Mouse (Mus musculus) kidney, postnatal 10 days (tissue): ENCODE data around the gene Tnpo3.
A peak's percentile ranks its signal among the peaks of the same experiment; 100 is the strongest.
"Not testable (repeated sequence)": the region's sequence is repeated elsewhere in the genome, so short reads cannot be mapped to it uniquely, and the experiment has no call there.

Experiments used
- DNase-seq: peaks from one replicate; pipeline ENCODE4 v3.0.0; 2021; ENCODE audit warnings: mixed read lengths

Gene Tnpo3

GRCm38 (mm10) chr6:29620840-29621543, 11.3 kb upstream of the Tnpo3 start:
- no peak for DNase-seq

GRCm38 (mm10) chr6:29620176-29620575, 10.5 kb upstream of the Tnpo3 start:
- peak; percentile 10 for DNase-seq

DNA sequence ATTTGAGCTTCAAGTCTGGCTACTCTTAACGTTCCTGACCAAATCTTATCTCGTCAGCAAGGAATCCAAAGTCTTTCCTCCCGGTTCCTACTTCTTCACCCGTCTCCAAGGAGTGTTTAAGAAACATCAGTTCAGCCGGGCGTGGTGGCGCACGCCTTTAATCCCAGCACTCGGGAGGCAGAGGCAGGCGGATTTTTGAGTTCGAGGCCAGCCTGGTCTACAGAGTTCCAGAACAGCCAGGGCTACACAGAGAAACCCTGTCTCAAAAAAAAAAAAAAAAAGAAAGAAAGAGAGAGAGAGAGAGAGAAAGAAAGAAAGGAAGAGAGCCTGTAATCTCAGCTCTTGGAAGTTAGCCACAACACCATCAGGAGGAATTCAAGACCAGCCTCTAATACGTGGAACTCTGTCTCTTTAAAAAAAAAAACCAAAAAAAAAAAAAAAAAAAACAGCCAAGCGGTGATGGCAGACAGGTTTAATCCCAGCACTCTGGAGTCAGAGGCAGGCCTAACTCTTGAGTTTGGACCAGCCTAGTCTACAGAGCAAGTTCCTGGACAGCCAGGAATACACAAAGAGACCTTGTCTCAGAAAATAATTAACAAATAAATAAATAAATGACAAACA, 443 bp upstream of the Tnpo3 start:
- DNase-seq, result not testable (repeated sequence)

DNA sequence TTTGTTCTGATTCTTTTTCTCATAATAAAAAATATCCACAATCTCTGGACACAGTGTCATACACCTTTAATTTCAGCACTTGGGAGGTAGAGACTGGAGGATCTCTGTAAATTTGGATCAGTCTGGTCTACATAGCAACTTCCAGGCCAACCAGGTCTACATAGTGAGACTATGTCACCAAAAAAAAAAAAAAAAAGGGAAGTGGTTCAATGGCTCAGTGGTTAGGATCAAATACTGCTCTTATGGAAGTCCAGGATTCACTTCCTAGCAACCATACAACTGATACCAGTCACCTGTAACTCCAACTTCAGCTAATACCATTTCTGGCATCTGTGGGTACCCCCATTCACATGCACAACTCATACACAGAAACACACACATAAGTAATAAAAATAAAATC, 9.5 kb downstream of the Tnpo3 start:
- no peak for DNase-seq

DNA sequence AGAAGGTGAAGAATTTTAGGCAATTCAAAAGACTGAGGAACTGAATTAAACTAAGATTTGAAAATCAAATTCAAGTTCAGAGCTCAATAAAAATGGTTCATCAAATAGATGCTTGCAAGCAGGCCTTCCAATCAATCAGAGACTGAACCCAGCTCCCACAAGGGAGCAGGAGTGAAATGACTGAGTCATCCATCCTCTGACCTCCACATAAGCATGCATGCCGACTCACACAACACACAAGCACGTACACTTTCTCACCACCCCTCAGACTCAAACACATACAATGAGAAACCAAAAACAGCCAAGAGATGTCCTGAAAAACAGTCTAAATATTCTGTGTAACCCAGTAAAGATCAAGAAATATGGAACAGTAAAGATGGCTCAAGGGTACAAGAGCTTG, 14.0 kb downstream of the Tnpo3 start:
- DNase-seq, result no peak

DNA sequence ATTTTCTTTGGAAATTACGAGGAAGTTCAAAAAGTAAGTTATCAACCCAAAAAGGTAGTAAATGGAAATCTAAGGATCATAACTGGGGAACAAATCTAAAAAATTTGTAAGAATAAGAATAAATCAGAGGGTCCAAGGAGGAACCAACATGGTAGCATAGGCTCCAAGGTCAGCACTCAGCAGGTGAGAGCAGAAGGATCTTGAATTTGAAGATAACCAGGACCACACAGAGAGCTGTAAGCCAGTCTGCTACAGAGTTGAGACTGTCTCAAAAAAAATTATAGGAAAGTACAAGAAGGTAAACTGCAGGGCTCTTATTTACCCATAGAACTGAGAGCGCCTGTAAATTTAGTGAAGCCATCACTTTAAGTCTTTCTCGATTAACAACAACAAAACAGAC, 28.5 kb downstream of the Tnpo3 start:
- DNase-seq, result no peak

DNA sequence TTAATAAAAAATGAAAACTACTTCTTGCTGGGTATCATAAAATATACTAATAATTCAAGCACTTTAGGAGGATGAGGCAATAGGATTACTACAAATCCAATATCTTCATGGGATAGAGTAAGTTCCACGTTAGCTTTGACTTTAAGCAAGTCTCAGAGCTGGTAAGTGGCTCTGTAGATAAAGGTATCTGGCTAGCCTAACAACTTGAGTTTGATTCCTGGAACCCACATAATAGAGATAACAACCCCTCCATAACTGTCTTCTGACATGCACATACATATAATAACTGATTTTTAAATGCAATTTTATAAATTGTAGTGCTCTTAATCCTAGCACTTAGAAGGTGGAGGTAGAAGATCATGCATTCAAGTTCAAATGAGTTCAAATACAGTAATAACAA, 28.9 kb downstream of the Tnpo3 start:
- DNase-seq, result no peak

DNA sequence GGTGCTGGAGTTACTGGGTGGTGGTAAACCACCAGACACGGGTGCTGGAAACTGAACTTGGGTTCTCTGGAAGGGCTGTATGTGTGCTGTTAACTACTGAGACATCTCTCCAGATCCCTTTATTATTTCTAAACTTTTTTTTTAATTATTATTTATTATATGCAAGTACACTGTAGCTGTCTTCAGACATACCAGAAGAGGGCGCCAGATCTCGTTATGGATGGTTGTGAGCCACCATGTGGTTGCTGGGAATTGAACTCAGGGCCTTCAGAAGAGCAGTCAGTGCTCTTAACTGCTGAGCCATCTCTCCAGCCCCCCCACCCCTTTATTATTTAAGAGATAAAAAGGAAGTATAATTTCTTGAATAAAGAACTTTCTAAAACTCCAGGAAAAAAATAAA, 33.3 kb downstream of the Tnpo3 start:
- not testable (repeated sequence) for DNase-seq

DNA sequence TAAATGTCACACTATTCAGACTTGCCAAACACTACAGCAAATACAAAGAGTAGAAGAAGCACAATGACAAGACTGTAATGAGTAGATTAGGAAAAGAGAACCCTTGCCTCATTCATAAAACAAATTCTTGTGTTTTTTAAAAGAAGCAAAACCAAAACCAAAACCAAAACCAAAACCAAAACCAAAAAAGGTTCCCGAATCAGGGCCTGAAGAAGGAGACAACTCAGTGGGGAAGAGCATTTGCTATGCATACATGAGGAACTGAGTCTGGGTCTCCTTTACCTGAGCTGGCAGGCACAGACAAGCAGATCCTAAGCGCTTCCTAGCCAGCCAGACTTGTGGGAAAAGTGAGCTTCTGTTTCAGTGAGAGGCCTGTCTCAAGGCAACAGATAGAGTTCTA, 52.6 kb downstream of the Tnpo3 start:
- DNase-seq, result no peak

- DNase-seq, result no peak
These were observed 57.2 kb downstream of the Tnpo3 start for GRCm38 (mm10) chr6:29552526-29552925.

- DNase-seq, result no peak
These were observed 61.6 kb downstream of the Tnpo3 start for GRCm38 (mm10) chr6:29548086-29548485.

DNA sequence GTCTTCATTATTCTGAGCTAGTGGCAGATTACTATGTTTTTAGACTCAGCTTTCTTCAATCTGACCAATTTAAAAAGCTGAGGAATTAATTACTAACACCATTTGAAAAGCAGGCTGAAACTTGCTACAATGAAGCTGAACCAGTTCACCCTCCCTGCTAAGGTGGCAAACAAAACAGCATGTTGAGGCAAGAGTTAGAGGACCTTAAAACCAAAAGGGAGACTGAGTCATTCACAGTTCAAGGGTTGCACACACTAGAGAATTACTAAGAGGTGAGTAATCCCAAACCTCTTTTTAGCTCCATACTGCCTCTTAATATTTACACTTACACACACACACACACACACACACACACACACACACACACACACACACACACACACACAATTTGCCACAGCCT, 62.1 kb downstream of the Tnpo3 start:
- no peak for DNase-seq

DNA sequence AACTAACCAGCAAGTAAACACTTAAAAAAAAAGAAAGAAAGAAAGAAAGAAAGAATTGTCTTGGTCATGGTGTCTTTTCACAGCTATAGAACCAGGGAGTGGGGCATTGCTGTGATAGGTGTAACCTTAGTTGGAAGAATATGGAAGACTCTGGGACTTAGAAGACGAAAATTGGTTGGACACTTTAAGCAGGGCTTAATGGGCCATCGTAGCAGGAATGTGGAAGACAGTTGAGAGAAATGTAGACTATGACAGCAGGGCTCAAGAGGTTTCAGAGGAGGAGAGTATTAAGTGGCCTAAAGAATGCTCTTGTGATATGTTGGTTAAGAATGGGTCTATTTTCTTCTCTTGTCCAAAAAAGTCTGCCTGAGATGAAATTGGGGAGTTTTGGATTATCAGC, 64.1 kb downstream of the Tnpo3 start:
- no peak for DNase-seq

DNA sequence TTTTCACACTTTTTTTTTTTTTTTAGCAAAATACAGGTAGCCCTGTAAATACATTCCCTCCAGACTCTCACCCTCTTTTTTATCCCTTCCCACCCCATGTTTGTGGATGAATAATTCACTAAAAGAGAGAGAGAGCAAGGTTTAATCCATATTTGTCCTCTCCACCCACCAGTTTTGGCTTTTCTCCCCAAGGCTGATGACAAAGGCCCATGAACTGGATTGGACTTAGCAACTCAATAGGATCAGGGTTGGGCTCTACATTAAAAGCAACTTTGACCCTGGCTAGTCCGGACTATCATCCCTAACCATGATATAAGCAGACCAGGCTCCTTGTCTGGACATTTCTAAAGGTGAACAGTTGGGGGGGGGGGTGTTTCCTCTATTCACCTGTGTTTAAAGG, 68.7 kb downstream of the Tnpo3 start:
- no peak for DNase-seq

GRCm38 (mm10) chr6:29540223-29540622, 69.5 kb downstream of the Tnpo3 start:
- DNase-seq, result no peak

GRCm38 (mm10) chr6:29539502-29539901, 70.2 kb downstream of the Tnpo3 start:
- DNase-seq, result no peak

- no peak for DNase-seq
These were observed 72.5 kb downstream of the Tnpo3 start for GRCm38 (mm10) chr6:29537221-29537620.

GRCm38 (mm10) chr6:29536651-29537193, 73.0 kb downstream of the Tnpo3 start:
- DNase-seq, result no peak

DNA sequence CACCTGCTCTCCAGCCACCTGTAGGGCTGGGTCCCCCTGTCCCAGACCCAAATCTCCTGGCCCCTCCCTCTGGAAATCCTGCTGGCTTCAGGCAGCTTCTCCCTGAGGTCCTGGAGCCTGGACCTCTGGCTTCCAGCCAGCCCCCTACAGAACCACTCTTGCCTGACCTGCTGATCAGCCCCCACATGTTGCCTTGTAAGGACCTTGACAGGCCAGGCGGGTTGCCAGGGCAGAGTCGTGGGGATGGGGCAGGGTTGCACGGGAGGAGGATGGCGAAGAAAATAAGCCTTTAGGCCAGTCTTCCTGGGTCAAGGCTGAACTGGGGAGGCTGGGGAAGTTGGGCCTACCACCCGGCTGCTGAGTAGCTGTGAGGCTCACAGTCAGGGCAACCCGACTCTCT, 74.4 kb downstream of the Tnpo3 start:
- DNase-seq, result peak; percentile 74

GRCm38 (mm10) chr6:29530050-29530449, 79.6 kb downstream of the Tnpo3 start:
- no peak for DNase-seq

- no peak for DNase-seq
These were observed 80.3 kb downstream of the Tnpo3 start for GRCm38 (mm10) chr6:29529444-29529820.

DNA sequence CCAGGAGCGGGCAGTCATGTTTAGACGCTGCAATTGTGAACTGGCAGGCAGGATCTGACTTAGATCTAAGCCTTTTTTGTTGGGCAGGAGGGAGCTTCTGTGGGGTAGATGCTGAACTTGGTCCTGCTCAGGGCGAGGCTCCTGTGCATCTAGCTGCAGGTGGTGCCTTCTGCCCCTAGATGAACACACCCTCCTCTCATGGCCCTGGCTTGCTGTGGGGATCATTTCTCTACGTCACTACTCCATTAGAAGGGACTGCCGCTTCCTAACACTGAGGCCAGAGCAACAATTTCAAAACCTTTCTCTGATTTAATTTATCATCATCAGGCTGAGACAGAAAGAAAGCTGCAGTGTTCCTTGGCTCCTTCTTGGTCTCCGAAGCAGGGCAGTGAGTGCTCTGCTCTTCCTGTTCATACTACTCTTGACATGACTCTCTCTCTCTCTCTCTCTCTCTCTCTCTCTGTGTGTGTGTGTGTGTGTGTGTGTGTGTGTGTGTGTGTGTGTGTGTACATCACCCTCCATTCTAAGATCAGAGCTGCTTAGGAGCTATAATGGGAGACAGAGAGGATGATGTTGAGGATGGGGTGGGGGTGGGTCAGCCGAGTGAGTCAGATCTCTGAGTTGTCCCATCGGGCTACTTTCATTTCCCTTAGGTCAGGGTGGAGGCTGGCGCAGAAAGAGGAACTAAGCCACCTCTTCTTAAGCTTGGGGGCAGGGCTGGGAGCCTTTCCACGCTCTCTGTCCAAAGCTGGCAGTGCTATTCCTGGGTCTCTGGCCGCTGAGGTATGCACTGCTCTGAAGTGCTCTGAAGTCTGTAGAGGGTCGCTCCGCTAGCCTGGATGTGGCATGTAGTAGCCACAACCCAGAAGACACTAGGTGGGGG, 80.9 kb downstream of the Tnpo3 start:
- DNase-seq, result no peak

- DNase-seq, result no peak
These were observed 81.6 kb downstream of the Tnpo3 start for GRCm38 (mm10) chr6:29528165-29528505.
